Comparison of ENCODE assay signal across 7 mouse cellular contexts in genomic region chr7:136501855-136502847, GRCm38 (mm10).
DNase-seq lines count a peak whose midpoint lies in the region; ATAC-seq and TF ChIP-seq lines count a peak whose summit lies in the region.

No protein-coding gene starts in this region.

- H3K9ac ChIP-seq in liver, postnatal 0 days (replicated peaks) = no peak overlapping the region

- H3K36me3 ChIP-seq in liver, postnatal 0 days (replicated peaks; ENCODE audit: insufficient read depth, low read length) = no peaks in the 10 kb centered on the region

- H3K27me3 ChIP-seq in liver, postnatal 0 days (ENCODE audit: insufficient read depth, low read length) = 0 out of 2 replicates have a peak, but pooled peaks cover 14% of the 10 kb centered on the region

- TF ChIP-seq CTCF in liver, postnatal 0 days (IDR thresholded peaks at IDR 0.05; ENCODE audit: low read depth) = no peak

- TF ChIP-seq EP300 in liver, postnatal 0 days (IDR thresholded peaks at IDR 0.05; ENCODE audit: low read depth) = no peak

- H3K27ac ChIP-seq in liver, postnatal 0 days (ENCODE audit: low read depth) = no peak overlapping the region

- no peaks in the 10 kb centered on the region for H3K9me3 ChIP-seq in liver, postnatal 0 days (ENCODE audit: low read length)

- H3K4me3 ChIP-seq in liver, postnatal 0 days (ENCODE audit: low read depth, low read length) = no peak overlapping the region

- 38% methylated on average over 32 of the region's 32 CpGs for WGBS in liver, postnatal 0 days (ENCODE audit: insufficient replicate concordance)

- no peak for ATAC-seq in liver, postnatal 0 days

- DNase-seq in adrenal gland, postnatal 36 days = peak; percentile 25 to 50
- DNase-seq in heart, adult 18-20 months = peak; percentile 40 to 68
- DNase-seq in kidney, adult 11 months = peak; percentile 64
- peak; percentile 45 for DNase-seq in liver, postnatal 0 days
- DNase-seq in frontal cortex, postnatal 10 days (ENCODE audit: low spot score in 2 of 2) = no peak
- DNase-seq in spleen, postnatal 10 days (ENCODE audit: low spot score in 2 of 2) = no peak
- DNase-seq in cerebellum, adult 11 months = no peak

- H3K4me2 ChIP-seq in liver, postnatal 0 days (ENCODE audit: low read depth, low read length) = peak overlapping the region; percentile 38; the same call in 1 of the 2 replicates

- no peaks in the 10 kb centered on the region for H3K4me1 ChIP-seq in liver, postnatal 0 days (ENCODE audit: insufficient read depth)

Comparison
In these comparisons a context has a peak if more than half of its experiments do, and no peak if none do; other contexts are left out.
1. DNase-seq: peak in adrenal gland, postnatal 36 days (2 of 2), heart, adult 18-20 months (2 of 2), kidney, adult 11 months (single experiment) and liver, postnatal 0 days (single experiment); none in frontal cortex, postnatal 10 days (0 of 2), spleen, postnatal 10 days (0 of 2) and cerebellum, adult 11 months (single experiment).